30 mouse cellular contexts compared by ENCODE assay signal in the genomic region with DNA sequence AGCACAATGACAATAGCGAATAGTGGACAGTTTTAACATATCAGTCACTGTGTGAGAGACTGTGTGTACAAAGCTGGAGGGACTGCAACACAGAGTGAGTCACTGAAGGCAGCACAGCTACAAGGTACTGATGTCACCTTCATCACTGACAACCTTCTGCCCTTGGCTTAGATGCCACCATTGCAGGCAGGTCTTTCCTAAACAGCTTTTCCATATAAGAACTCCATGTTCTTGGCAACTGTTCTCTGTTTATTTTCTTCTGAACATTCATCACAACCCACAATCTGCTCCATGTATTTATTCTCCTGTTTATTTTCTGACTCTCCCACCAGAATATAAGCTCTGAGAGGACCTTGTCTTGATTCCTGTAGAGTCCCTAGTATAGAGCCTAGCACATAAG. TPM values are rescaled to one million over a fixed set of nuclear protein-coding genes. Genes with fewer than 3 reads are reported as not detected.
DNase-seq lines count a peak whose midpoint lies in the region; ATAC-seq and TF ChIP-seq lines count a peak whose summit lies in the region.
"Had no signal": no experiment of that assay in that cellular context is flagged by ENCODE, and none has a peak within 500 bp of the region (broad histone marks: within the 10 kb centered on the region; RNA-seq: fewer than 3 reads in every experiment).

No protein-coding gene starts in this region.

- no peak overlapping the region for H3K4me2 ChIP-seq in lung, embryonic 14.5 days
- H3K4me2 ChIP-seq in lung, postnatal 0 days (replicated peaks; ENCODE audit: low read depth, low read length) = no peak overlapping the region
- H3K4me2 ChIP-seq: embryonic facial prominence, embryonic 12.5 days; embryonic facial prominence, embryonic 15.5 days; heart, embryonic 12.5 days; heart, embryonic 15.5 days; hindbrain, embryonic 14.5 days had no signal

- H3K27me3 ChIP-seq in lung, embryonic 14.5 days (ENCODE audit: insufficient read depth, low read length) = no peaks in the 10 kb centered on the region
- no peaks in the 10 kb centered on the region for H3K27me3 ChIP-seq in lung, postnatal 0 days (replicated peaks; ENCODE audit: insufficient read depth, low read length)
- H3K27me3 ChIP-seq: CH12.LX; embryonic facial prominence, embryonic 12.5 days; embryonic facial prominence, embryonic 15.5 days; heart, embryonic 12.5 days; heart, embryonic 15.5 days; Patski had no signal

- intact Hi-C loops in heart, postnatal 36 days (cut with DNase I) = no loop called here

- no peak overlapping the region for H3K9ac ChIP-seq in lung, embryonic 14.5 days
- H3K9ac ChIP-seq in lung, postnatal 0 days (replicated peaks; ENCODE audit: low read depth) = no peak overlapping the region
- H3K9ac ChIP-seq: embryonic facial prominence, embryonic 12.5 days; embryonic facial prominence, embryonic 15.5 days; forebrain, postnatal 0 days; heart, embryonic 12.5 days; heart, embryonic 15.5 days; hindbrain, embryonic 14.5 days had no signal

- no peaks in the 10 kb centered on the region for H3K4me1 ChIP-seq in lung, embryonic 14.5 days (ENCODE audit: insufficient read depth)
- H3K4me1 ChIP-seq in lung, postnatal 0 days (ENCODE audit: insufficient read depth, low read depth, low read length) = peaks cover 7% of the 10 kb centered on the region; the same call in 1 of the 2 replicates
- H3K4me1 ChIP-seq: embryonic facial prominence, embryonic 12.5 days had no signal

- TF ChIP-seq EP300 in lung, postnatal 0 days (IDR thresholded peaks at IDR 0.05) = peak; percentile 93

- no peaks in the 10 kb centered on the region for H3K36me3 ChIP-seq in lung, embryonic 14.5 days (ENCODE audit: insufficient read depth)
- H3K36me3 ChIP-seq in lung, postnatal 0 days (ENCODE audit: insufficient read depth, low read length) = no peaks in the 10 kb centered on the region
- H3K36me3 ChIP-seq: embryonic facial prominence, embryonic 12.5 days; embryonic facial prominence, embryonic 15.5 days; G1E; heart, embryonic 12.5 days; heart, embryonic 15.5 days had no signal

- peak; percentile 80 for DNase-seq in heart, adult 11 months
- DNase-seq in heart, postnatal 36 days = no peak
- DNase-seq in lung, embryonic 14.5 days = peak; percentile 18
- no peak for DNase-seq in lung, adult 18-20 months
- peak; percentile 88 for DNase-seq in lung, postnatal 0 days (ENCODE audit: low spot score)
- no peak for DNase-seq in lung, postnatal 10 days
- peak; percentile 27 for DNase-seq in lung, postnatal 36 days
- DNase-seq: adrenal gland, postnatal 10 days; adrenal gland, postnatal 36 days; B cell, adult 2 months; cerebellum, adult 18-20 months; cerebellum, adult 9-10 months; gastrocnemius, postnatal 14 days; heart, adult 18-20 months; heart, postnatal 10 days; heart, postnatal 4 days had no signal

- no peak overlapping the region for H3K4me3 ChIP-seq in lung, embryonic 14.5 days (ENCODE audit: low read depth, low read length)
- no peak overlapping the region for H3K4me3 ChIP-seq in lung, postnatal 0 days (ENCODE audit: low read depth, low read length)
- H3K4me3 ChIP-seq: embryonic facial prominence, embryonic 12.5 days; embryonic facial prominence, embryonic 15.5 days; heart, embryonic 12.5 days; heart, embryonic 15.5 days had no signal

- no peak overlapping the region for H3K27ac ChIP-seq in lung, embryonic 14.5 days (ENCODE audit: low read depth)
- H3K27ac ChIP-seq in lung, postnatal 0 days (ENCODE audit: low read length) = peak overlapping the region; percentile 73
- H3K27ac ChIP-seq: embryonic facial prominence, embryonic 12.5 days; embryonic facial prominence, embryonic 15.5 days; heart, embryonic 15.5 days; hindbrain, embryonic 14.5 days; hindbrain, postnatal 0 days had no signal

- 69% methylated on average over 1 of the region's 1 CpGs for WGBS in lung, embryonic 14.5 days
- WGBS in lung, postnatal 0 days = 37% methylated on average over 1 of the region's 1 CpGs

- no peaks in the 10 kb centered on the region for H3K9me3 ChIP-seq in lung, embryonic 14.5 days (ENCODE audit: low read depth, low read length)
- H3K9me3 ChIP-seq in lung, postnatal 0 days (ENCODE audit: low read length) = no peaks in the 10 kb centered on the region
- H3K9me3 ChIP-seq: embryonic facial prominence, embryonic 12.5 days; embryonic facial prominence, embryonic 15.5 days; G1E; heart, embryonic 12.5 days; heart, embryonic 15.5 days had no signal

- ATAC-seq in lung, embryonic 14.5 days (ENCODE audit: insufficient read depth) = no peak
- peak; percentile 76 for ATAC-seq in lung, postnatal 0 days
- ATAC-seq: hindbrain, postnatal 0 days; Patski had no signal

- TF ChIP-seq CTCF in lung, embryonic 14.5 days (IDR thresholded peaks at IDR 0.05; ENCODE audit: low read depth) = no peak
- no peak for TF ChIP-seq CTCF in lung, postnatal 0 days (IDR thresholded peaks at IDR 0.05)

RNA-seq across cellular contexts. Expression of a gene that starts 26.7 kb away (rescaled TPM):
- 1 to 10 TPM; 1.6 to 1.8 TPM for total RNA-seq in heart, postnatal 36 days (2021)
- polyA plus RNA-seq in lung, embryonic 14.5 days (2014; fragmentation: Nextera tagmentation; extraction: Ambion mirVana) = 0.42 and 0.51 TPM in 2 replicates
- 0.87 and 0.93 TPM in 2 replicates for polyA plus RNA-seq in lung, postnatal 0 days (2015; fragmentation: Nextera tagmentation; extraction: Ambion mirVana)
- total RNA-seq: CH12.LX had no signal
- polyA plus RNA-seq: G1E had no signal

RNA-seq across cellular contexts. Expression of a gene that starts 55.2 kb away (rescaled TPM):
- not detected for total RNA-seq in heart, postnatal 36 days (2021)
- not detected in 2 replicates for polyA plus RNA-seq in lung, embryonic 14.5 days (2014; fragmentation: Nextera tagmentation; extraction: Ambion mirVana)
- not detected in 2 replicates for polyA plus RNA-seq in lung, postnatal 0 days (2015; fragmentation: Nextera tagmentation; extraction: Ambion mirVana)
- total RNA-seq: adrenal gland, adult 18-20 months; adrenal gland, postnatal 10 days; adrenal gland, postnatal 36 days; CH12.LX; forebrain, postnatal 0 days; heart, adult 18-20 months; heart, postnatal 10 days; heart, postnatal 4 days; hindbrain, postnatal 0 days had no signal
- polyA plus RNA-seq: embryonic facial prominence, embryonic 12.5 days; embryonic facial prominence, embryonic 15.5 days; forebrain, embryonic 11.5 days; forebrain, embryonic 14.5 days; forebrain, postnatal 0 days; G1E; heart, embryonic 12.5 days; heart, embryonic 15.5 days; hindbrain, embryonic 11.5 days; hindbrain, embryonic 14.5 days; hindbrain, postnatal 0 days; Patski had no signal

Comparison
In these comparisons a context has a peak if more than half of its experiments do, and no peak if none do; other contexts are left out.
1. DNase-seq: peak in heart, adult 11 months (single experiment), lung, embryonic 14.5 days (single experiment), lung, postnatal 0 days (single experiment) and lung, postnatal 36 days (single experiment); none in heart, postnatal 36 days (0 of 2), lung, adult 18-20 months (0 of 2) and lung, postnatal 10 days (single experiment).